Mouse (Mus musculus): ENCODE data around the gene Gria1. TPM values are rescaled to one million over a fixed set of nuclear protein-coding genes. Genes with fewer than 3 reads are reported as not detected.

The Gria1 gene
- polyA plus RNA-seq, 1 experiment from 2014 or later = 1.2 TPM

- TF ChIP-seq CTCF (IDR thresholded peaks at IDR 0.05; ENCODE audit: low read depth) = no peak
- 76% methylated on average over 3 of the region's 3 CpGs for WGBS
- H3K9me3 ChIP-seq (replicated peaks; ENCODE audit: low read length) = no peaks in the 10 kb centered on the region
Observed at GRCm38 (mm10) chr11:57042057-57042456, 30.9 kb downstream of the Gria1 start.

DNA sequence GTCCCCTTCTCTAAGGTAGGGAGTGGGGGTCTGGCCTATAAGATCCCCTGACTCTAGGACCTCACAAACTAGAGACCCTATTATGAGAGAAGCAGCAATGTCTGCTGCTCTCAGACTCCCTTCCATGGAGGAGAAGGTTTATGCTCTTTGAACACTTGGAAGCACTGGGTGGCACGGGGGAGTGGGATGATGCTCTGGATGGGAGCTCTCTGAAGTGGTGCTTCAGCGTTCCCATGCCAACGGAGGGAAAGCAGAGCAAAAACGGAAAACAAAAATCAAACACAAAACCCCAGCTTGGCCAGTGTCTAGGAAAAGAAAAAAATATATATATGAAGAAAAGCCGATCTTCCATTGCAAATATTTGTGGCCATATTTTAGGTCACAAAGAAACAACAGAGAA, 33.0 kb downstream of the Gria1 start:
- TF ChIP-seq CTCF (IDR thresholded peaks at IDR 0.05; ENCODE audit: low read depth) = no peak
- Histone ChIP-seq H3K27ac (no peak overlapping the region), H3K9me3 (replicated peaks; ENCODE audit: low read length) (no peaks in the 10 kb centered on the region), H3K9ac (ENCODE audit: low read depth, low read length) (no peak overlapping the region), H3K4me1 (replicated peaks; ENCODE audit: insufficient read depth, low read length) (no peaks in the 10 kb centered on the region), H3K4me2 (ENCODE audit: low read length) (no peak overlapping the region), H3K4me3 (replicated peaks; ENCODE audit: low read depth, low read length) (no peak overlapping the region), H3K36me3 (ENCODE audit: insufficient read depth, low read length) (no peaks in the 10 kb centered on the region), H3K27me3 (ENCODE audit: insufficient read depth, low read length) (no peaks in the 10 kb centered on the region)
- WGBS = 73% methylated on average over 5 of the region's 5 CpGs
- DNase-seq (ENCODE audit: low spot score) (no peak), ATAC-seq (replicated peaks; ENCODE audit: low FRiP score, low read depth) (no peak)

More at GRCm38 (mm10) chr11:57042057-57042456, 30.9 kb downstream of the Gria1 start:
- H3K4me1 ChIP-seq (replicated peaks; ENCODE audit: insufficient read depth, low read length) = no peaks in the 10 kb centered on the region
- ATAC-seq (replicated peaks; ENCODE audit: low FRiP score, low read depth) (no peak), DNase-seq (ENCODE audit: low spot score) (no peak)
- H3K27ac ChIP-seq = no peak overlapping the region
- H3K4me2 ChIP-seq (ENCODE audit: low read length) = no peak overlapping the region
- H3K36me3 ChIP-seq (ENCODE audit: insufficient read depth, low read length) = no peaks in the 10 kb centered on the region
- H3K27me3 ChIP-seq (ENCODE audit: insufficient read depth, low read length) = no peaks in the 10 kb centered on the region
- H3K9ac ChIP-seq (ENCODE audit: low read depth, low read length) = no peak overlapping the region
- H3K4me3 ChIP-seq (replicated peaks; ENCODE audit: low read depth, low read length) = no peak overlapping the region

DNA sequence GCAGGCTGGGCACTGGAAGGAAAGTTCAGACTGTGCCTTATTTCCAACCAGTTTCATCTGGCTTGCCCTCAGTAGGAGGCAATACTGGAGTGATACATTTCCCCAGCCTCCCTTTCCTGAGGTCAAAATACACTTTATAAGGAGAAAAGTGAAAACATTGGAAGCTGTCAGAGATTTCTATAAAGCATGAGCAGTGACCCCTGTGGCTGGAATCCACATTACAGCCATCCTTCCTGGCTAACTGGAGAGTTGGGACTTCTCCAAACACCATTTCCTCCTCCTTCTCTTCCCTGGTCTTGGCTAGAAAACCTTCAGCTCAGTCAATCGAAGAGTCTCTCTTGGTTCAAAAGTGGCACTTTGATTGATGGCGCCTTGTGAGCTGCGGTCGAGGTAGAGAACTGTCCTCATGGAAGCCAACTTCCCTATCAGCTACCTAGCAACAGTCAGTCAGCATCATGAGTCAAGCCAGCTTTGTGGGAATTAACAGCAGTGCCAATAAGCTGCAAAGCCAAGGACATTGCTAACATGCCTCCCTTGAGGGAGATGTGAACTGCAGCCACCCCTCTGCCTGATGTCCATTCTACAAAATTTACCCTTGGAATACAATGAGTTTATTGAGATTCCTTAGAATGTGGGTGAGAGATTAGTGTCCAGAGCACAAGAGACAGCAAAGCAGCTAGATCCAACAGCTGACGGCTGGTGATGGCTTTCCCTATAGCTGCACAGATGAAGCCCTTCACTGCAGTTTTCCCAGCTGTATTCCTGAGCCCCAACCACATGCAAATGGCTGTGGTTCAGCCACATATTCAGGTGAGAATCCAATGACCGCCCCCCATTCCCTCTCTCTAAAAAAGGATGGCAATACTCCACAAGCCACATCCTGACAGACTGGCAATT, 40.7 kb downstream of the Gria1 start:
- no peak overlapping the region for H3K9ac ChIP-seq (ENCODE audit: low read depth, low read length)
- H3K27ac ChIP-seq = no peak overlapping the region
- H3K27me3 ChIP-seq (ENCODE audit: insufficient read depth, low read length) = no peaks in the 10 kb centered on the region
- no peak overlapping the region for H3K4me3 ChIP-seq (replicated peaks; ENCODE audit: low read depth, low read length)
- TF ChIP-seq CTCF (IDR thresholded peaks at IDR 0.05; ENCODE audit: low read depth) = peak; percentile 56
- H3K9me3 ChIP-seq (replicated peaks; ENCODE audit: low read length) = no peaks in the 10 kb centered on the region
- WGBS = 67% methylated on average over 6 of the region's 6 CpGs
- no peaks in the 10 kb centered on the region for H3K36me3 ChIP-seq (ENCODE audit: insufficient read depth, low read length)
- DNase-seq (ENCODE audit: low spot score) (peak; percentile 74), ATAC-seq (replicated peaks; ENCODE audit: low FRiP score, low read depth) (0 out of 2 replicates have a peak, but pooled peaks have one; percentile 43)
- no peak overlapping the region for H3K4me2 ChIP-seq (ENCODE audit: low read length)
- H3K4me1 ChIP-seq (replicated peaks; ENCODE audit: insufficient read depth, low read length) = no peaks in the 10 kb centered on the region

DNA sequence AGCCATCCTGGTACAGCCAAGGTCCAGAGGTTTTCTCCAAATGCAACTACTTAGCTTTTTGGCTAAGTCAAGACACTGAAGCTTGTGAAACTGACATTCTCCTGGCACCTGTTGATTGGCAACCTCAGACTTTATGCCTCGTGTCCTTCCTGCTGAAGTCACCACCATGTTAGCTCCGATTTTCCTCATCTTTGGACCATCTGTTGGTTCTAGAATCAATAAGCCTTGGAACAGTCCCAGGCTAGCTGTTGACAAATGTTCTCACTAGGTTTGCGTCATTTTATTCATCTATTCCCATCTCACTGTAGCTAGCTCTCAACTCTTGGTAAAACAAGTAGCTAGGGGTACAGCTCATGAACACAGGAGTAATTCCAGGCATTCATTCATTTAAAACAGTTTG, 51.3 kb downstream of the Gria1 start:
- Histone ChIP-seq H3K4me1 (replicated peaks; ENCODE audit: insufficient read depth, low read length) (no peaks in the 10 kb centered on the region), H3K9ac (ENCODE audit: low read depth, low read length) (no peak overlapping the region), H3K9me3 (replicated peaks; ENCODE audit: low read length) (no peaks in the 10 kb centered on the region), H3K27me3 (ENCODE audit: insufficient read depth, low read length) (no peaks in the 10 kb centered on the region), H3K27ac (no peak overlapping the region), H3K4me2 (ENCODE audit: low read length) (no peak overlapping the region), H3K4me3 (replicated peaks; ENCODE audit: low read depth, low read length) (no peak overlapping the region), H3K36me3 (ENCODE audit: insufficient read depth, low read length) (no peaks in the 10 kb centered on the region)
- ATAC-seq (replicated peaks; ENCODE audit: low FRiP score, low read depth) = no peak
- 80% methylated on average over 3 of the region's 3 CpGs for WGBS
- no peak for TF ChIP-seq CTCF (IDR thresholded peaks at IDR 0.05; ENCODE audit: low read depth)
- DNase-seq (ENCODE audit: low spot score) = no peak

GRCm38 (mm10) chr11:57070196-57070901, 59.2 kb downstream of the Gria1 start:
- WGBS = 88% methylated on average over 8 of the region's 8 CpGs
- Histone ChIP-seq H3K27ac (no peak overlapping the region), H3K36me3 (ENCODE audit: insufficient read depth, low read length) (no peaks in the 10 kb centered on the region), H3K4me3 (replicated peaks; ENCODE audit: low read depth, low read length) (no peak overlapping the region), H3K9ac (ENCODE audit: low read depth, low read length) (no peak overlapping the region), H3K9me3 (replicated peaks; ENCODE audit: low read length) (no peaks in the 10 kb centered on the region), H3K4me2 (ENCODE audit: low read length) (no peak overlapping the region), H3K4me1 (replicated peaks; ENCODE audit: insufficient read depth, low read length) (no peaks in the 10 kb centered on the region), H3K27me3 (ENCODE audit: insufficient read depth, low read length) (no peaks in the 10 kb centered on the region)
- DNase-seq (ENCODE audit: low spot score) = no peak
- no peak for TF ChIP-seq CTCF (IDR thresholded peaks at IDR 0.05; ENCODE audit: low read depth)
- no peak for ATAC-seq (replicated peaks; ENCODE audit: low FRiP score, low read depth)

DNA sequence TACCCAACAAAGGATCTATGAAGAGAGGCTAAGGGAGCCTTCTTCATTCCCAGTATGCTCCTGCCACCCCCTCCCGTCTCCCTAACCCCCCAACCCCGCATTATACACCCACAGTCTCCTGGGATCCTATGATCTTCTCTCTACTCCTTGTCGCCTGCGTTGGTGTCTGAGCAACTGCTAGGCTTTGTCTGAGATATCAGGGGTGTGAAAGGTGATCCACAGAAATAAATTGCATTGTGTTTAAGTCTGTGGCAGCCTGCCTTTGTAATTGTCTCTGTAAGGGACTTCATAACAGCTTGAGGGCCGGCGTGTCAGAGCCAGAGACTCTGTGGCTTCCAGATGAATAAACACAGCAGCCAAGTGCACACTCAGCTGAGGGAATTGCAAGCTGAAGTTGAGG, 61.0 kb downstream of the Gria1 start:
- Histone ChIP-seq H3K4me3 (replicated peaks; ENCODE audit: low read depth, low read length) (no peak overlapping the region), H3K9ac (ENCODE audit: low read depth, low read length) (no peak overlapping the region), H3K36me3 (ENCODE audit: insufficient read depth, low read length) (no peaks in the 10 kb centered on the region), H3K9me3 (replicated peaks; ENCODE audit: low read length) (no peaks in the 10 kb centered on the region), H3K27me3 (ENCODE audit: insufficient read depth, low read length) (no peaks in the 10 kb centered on the region), H3K4me2 (ENCODE audit: low read length) (no peak overlapping the region), H3K4me1 (replicated peaks; ENCODE audit: insufficient read depth, low read length) (no peaks in the 10 kb centered on the region), H3K27ac (no peak overlapping the region)
- ATAC-seq (replicated peaks; ENCODE audit: low FRiP score, low read depth) = no peak
- DNase-seq (ENCODE audit: low spot score) = no peak
- no peak for TF ChIP-seq CTCF (IDR thresholded peaks at IDR 0.05; ENCODE audit: low read depth)
- 55% methylated on average over 6 of the region's 6 CpGs for WGBS

All from kidney, postnatal 0 days (tissue).